Mouse (Mus musculus) forebrain, embryonic 11.5 days (tissue): Measurements from ENCODE around the gene Slc4a11. TPM values are rescaled to one million over a fixed set of nuclear protein-coding genes. Genes with fewer than 3 reads are reported as not detected.
A peak's percentile ranks its signal among the peaks of the same experiment; 100 is the strongest.
"Not testable (repeated sequence)": the region's sequence is repeated elsewhere in the genome, so short reads cannot be mapped to it uniquely, and the experiment has no call there.

Experiments
- ATAC-seq: fragments of 200-750 bp; cut with Nextera tagmentation; replicated peaks from 2 replicates; pipeline ENCODE4 v1.8.0; 2017; ENCODE audit warnings: moderate TSS enrichment; ENCODE audit not compliant: low FRiP score
- DNase-seq: peaks from one replicate; pipeline ENCODE4 v3.0.0-alpha.2; 2017; ENCODE audit warnings: low spot score
- H3K27ac ChIP-seq: fragments of 300-500 bp; sonication (generic); 2 replicates; pipeline ENCODE4 v1.5.1; 2014; ENCODE audit warnings: low read depth, low read length
- H3K27me3 ChIP-seq: fragments of 300-500 bp; sonication (generic); 2 replicates; pipeline ENCODE4 v1.6.1; 2014; ENCODE audit warnings: mild to moderate bottlenecking, low read length, mixed read lengths; ENCODE audit not compliant: control insufficient read depth, insufficient read depth
- H3K36me3 ChIP-seq: fragments of 300-500 bp; sonication (generic); 2 replicates; pipeline ENCODE4 v1.6.1; 2014; ENCODE audit warnings: mild to moderate bottlenecking, low read length, moderate library complexity, mixed read lengths; ENCODE audit not compliant: control insufficient read depth, insufficient read depth
- H3K4me1 ChIP-seq: fragments of 300-500 bp; sonication (generic); replicated peaks from 2 replicates; pipeline ENCODE4 v1.6.1; 2014; ENCODE audit warnings: low read length, mixed read lengths; ENCODE audit not compliant: control insufficient read depth, insufficient read depth
- H3K4me2 ChIP-seq: fragments of 300-500 bp; sonication (generic); 2 replicates; pipeline ENCODE4 v1.6.1; 2014; ENCODE audit warnings: low read depth, mild to moderate bottlenecking, low read length, moderate library complexity, mixed read lengths; ENCODE audit not compliant: severe bottlenecking
- H3K4me3 ChIP-seq: fragments of 300-500 bp; sonication (generic); 2 replicates; pipeline ENCODE4 v1.5.1; 2014; ENCODE audit warnings: low read depth, low read length
- H3K9ac ChIP-seq: fragments of 300-500 bp; sonication (generic); 2 replicates; pipeline ENCODE4 v1.6.1; 2014; ENCODE audit warnings: low read length
- H3K9me3 ChIP-seq: fragments of 300-500 bp; sonication (generic); 2 replicates; pipeline ENCODE4 v1.6.1; 2016; ENCODE audit warnings: low read length, mixed read lengths; ENCODE audit not compliant: control insufficient read depth
- WGBS: fragments of 180-500 bp; shearing (Covaris S2); extraction: QIAGEN DNeasy Blood & Tissue Kit; methylation state at CpG from one replicate; pipeline ENCODE4 v1.1.7; 2014; 5-methylcytosine and 5-hydroxymethylcytosine counted together
- polyA plus RNA-seq: library from polyadenylated mRNA; unstranded; fragments of >200 nt; fragmentation: Nextera tagmentation; extraction: Ambion mirVana; gene quantifications from 2 replicates; pipeline ENCODE4 v1.2.1, GENCODE M21; 2014

Slc4a11 gene
- polyA plus RNA-seq, 1 experiment from 2014 or later = 1.2 TPM

GRCm38 (mm10) chr2:130653303-130653702 is 44.0 kb downstream of the Slc4a11 start:
- Histone ChIP-seq H3K4me1 (no peaks in the 10 kb centered on the region), H3K27me3 (no peaks in the 10 kb centered on the region), H3K27ac (no peak overlapping the region), H3K4me3 (no peak overlapping the region), H3K9me3 (no peaks in the 10 kb centered on the region), H3K9ac (no peak overlapping the region), H3K4me2 (no peak overlapping the region), H3K36me3 (no peaks in the 10 kb centered on the region; the same call in 1 of the 2 replicates)
- 87% methylated on average over 2 of the region's 2 CpGs for WGBS
- DNase-seq (no peak), ATAC-seq (no peak)

- not testable (repeated sequence) for H3K4me3 ChIP-seq, H3K4me2 ChIP-seq, DNase-seq, H3K9ac ChIP-seq, ATAC-seq, H3K27ac ChIP-seq, H3K27me3 ChIP-seq, H3K4me1 ChIP-seq, H3K36me3 ChIP-seq, H3K9me3 ChIP-seq
- WGBS = 81% methylated on average over 6 of the region's 6 CpGs
These were observed 48.3 kb downstream of the Slc4a11 start for GRCm38 (mm10) chr2:130649028-130649427.

- H3K27me3 ChIP-seq = no peaks in the 10 kb centered on the region
- DNase-seq = no peak
- whole genome bisulfite sequencing = 85% methylated on average over 4 of the region's 4 CpGs
- peaks cover 6% of the 10 kb centered on the region; the same call in 1 of the 2 replicates for H3K4me1 ChIP-seq
- no peak overlapping the region for H3K4me3 ChIP-seq
- no peak overlapping the region for H3K9ac ChIP-seq
- no peak for ATAC-seq
- no peaks in the 10 kb centered on the region for H3K9me3 ChIP-seq
- H3K36me3 ChIP-seq = no peaks in the 10 kb centered on the region
- no peak overlapping the region for H3K27ac ChIP-seq
- H3K4me2 ChIP-seq = no peak overlapping the region
These were observed 52.1 kb downstream of the Slc4a11 start for GRCm38 (mm10) chr2:130645198-130645597.

GRCm38 (mm10) chr2:130642684-130643369 is 54.5 kb downstream of the Slc4a11 start, which contains the start of gene Lzts3:
Gene Lzts3 (minus strand): TSS chr2:130642803.
- peaks cover 6% of the 10 kb centered on the region; the same call in 1 of the 2 replicates for H3K27me3 ChIP-seq

GRCm38 (mm10) chr2:130642197-130642660 is 55.1 kb downstream of the Slc4a11 start:
- Histone ChIP-seq H3K4me3 (peak overlapping the region; percentile 66), H3K4me2 (peak overlapping the region; percentile 97), H3K9me3 (no peaks in the 10 kb centered on the region), H3K27me3 (peaks cover 10% of the 10 kb centered on the region; the same call in 1 of the 2 replicates), H3K36me3 (no peaks in the 10 kb centered on the region), H3K4me1 (peaks cover 6% of the 10 kb centered on the region; the same call in 1 of the 2 replicates), H3K9ac (peak overlapping the region; percentile 75), H3K27ac (0 out of 2 replicates have a peak overlapping the region, but pooled peaks have one; percentile 12)
- WGBS = under 1% methylated on average over 23 of the region's 27 CpGs
- peak; percentile 65 for DNase-seq
- ATAC-seq = peak; percentile 76

More at GRCm38 (mm10) chr2:130642684-130643369, 54.5 kb downstream of the Slc4a11 start, which contains the start of gene Lzts3:
- 4% methylated on average over 26 of the region's 40 CpGs for WGBS
- peak within 1 kb of the TSS; percentile 66 for H3K4me3 ChIP-seq
- 0 out of 2 replicates have a peak within 1 kb of the TSS, but pooled peaks have one; percentile 12 for H3K27ac ChIP-seq
- H3K9me3 ChIP-seq = no peaks in the 10 kb centered on the region
- ATAC-seq = peak; percentile 96
- peak within 1 kb of the TSS; percentile 75 for H3K9ac ChIP-seq
- H3K4me2 ChIP-seq = peak within 1 kb of the TSS; percentile 97
- DNase-seq = peak; percentile 97
- no peaks in the 10 kb centered on the region for H3K36me3 ChIP-seq
- H3K4me1 ChIP-seq = peaks cover 6% of the 10 kb centered on the region; the same call in 1 of the 2 replicates

- DNase-seq = no peak
- no peak for ATAC-seq
These were observed 55.8 kb downstream of the Slc4a11 start for GRCm38 (mm10) chr2:130641351-130642025.

GRCm38 (mm10) chr2:130639276-130639675 is 58.0 kb downstream of the Slc4a11 start:
- no peak overlapping the region for H3K9ac ChIP-seq
- peaks cover 37% of the 10 kb centered on the region for H3K27me3 ChIP-seq
- no peak for ATAC-seq
- WGBS = 86% methylated on average over 6 of the region's 6 CpGs
- H3K27ac ChIP-seq = no peak overlapping the region
- H3K4me1 ChIP-seq = peaks cover 18% of the 10 kb centered on the region
- no peaks in the 10 kb centered on the region for H3K36me3 ChIP-seq
- no peak overlapping the region for H3K4me3 ChIP-seq
- DNase-seq = no peak
- H3K9me3 ChIP-seq = no peaks in the 10 kb centered on the region
- no peak overlapping the region for H3K4me2 ChIP-seq

More at GRCm38 (mm10) chr2:130641351-130642025, 55.8 kb downstream of the Slc4a11 start:
- peak overlapping the region; percentile 97; the same call in 1 of the 2 replicates for H3K4me2 ChIP-seq
- 77% methylated on average over 6 of the region's 6 CpGs for WGBS
- no peaks in the 10 kb centered on the region for H3K36me3 ChIP-seq
- peaks cover 6% of the 10 kb centered on the region; the same call in 1 of the 2 replicates for H3K4me1 ChIP-seq
- H3K27me3 ChIP-seq = peaks cover 17% of the 10 kb centered on the region
- H3K9ac ChIP-seq = peak overlapping the region; percentile 75
- no peak overlapping the region for H3K27ac ChIP-seq
- no peaks in the 10 kb centered on the region for H3K9me3 ChIP-seq
- H3K4me3 ChIP-seq = peak overlapping the region; percentile 66; the same call in 1 of the 2 replicates

GRCm38 (mm10) chr2:130638101-130638611 is 59.2 kb downstream of the Slc4a11 start:
- H3K4me1 ChIP-seq = peaks cover 21% of the 10 kb centered on the region
- H3K27ac ChIP-seq = no peak overlapping the region
- no peak overlapping the region for H3K9ac ChIP-seq
- no peak overlapping the region for H3K4me3 ChIP-seq
- H3K27me3 ChIP-seq = peaks cover 41% of the 10 kb centered on the region
- no peaks in the 10 kb centered on the region for H3K9me3 ChIP-seq
- DNase-seq (no peak), ATAC-seq (no peak)
- 26% methylated on average over 16 of the region's 16 CpGs for WGBS
- H3K4me2 ChIP-seq = no peak overlapping the region
- H3K36me3 ChIP-seq = no peaks in the 10 kb centered on the region
